Mouse (Mus musculus): ENCODE data around the gene Cd28.

DNA sequence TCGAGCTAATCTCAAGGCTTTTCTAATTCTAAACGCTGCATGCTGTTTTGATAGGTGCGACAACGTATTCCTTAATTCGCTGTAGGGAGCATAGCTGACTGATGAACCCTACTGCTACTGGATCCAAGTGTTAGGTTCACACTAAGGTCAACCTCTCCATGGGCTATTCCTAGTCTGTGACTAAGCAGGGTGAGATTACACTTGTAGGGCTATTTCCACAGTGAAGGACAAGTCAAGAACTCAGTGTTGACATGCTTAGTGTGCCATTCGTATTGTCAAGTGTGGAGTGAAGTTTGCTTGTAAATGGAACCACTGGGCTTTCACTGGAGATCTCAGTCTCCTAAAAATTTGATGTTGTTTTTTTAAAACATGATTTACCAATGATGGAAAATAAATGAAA is 99.3 kb downstream of the Cd28 start:
- TF ChIP-seq ZMIZ1 (IDR thresholded peaks at IDR 0.05; ENCODE audit: low read depth, low read length) (no peak), MYB (IDR thresholded peaks at IDR 0.05; ENCODE audit: low read depth, low read length) (no peak)
